Mouse (Mus musculus) spleen, adult 12 weeks (tissue): ENCODE results near the gene Rora.
"Not testable (repeated sequence)": the region's sequence is repeated elsewhere in the genome, so short reads cannot be mapped to it uniquely, and the experiment has no call there.

ENCODE experiments used
- DNase-seq: peaks from one replicate; pipeline ENCODE4 v3.0.0; 2022; ENCODE audit warnings: low spot score

Rora gene

DNA sequence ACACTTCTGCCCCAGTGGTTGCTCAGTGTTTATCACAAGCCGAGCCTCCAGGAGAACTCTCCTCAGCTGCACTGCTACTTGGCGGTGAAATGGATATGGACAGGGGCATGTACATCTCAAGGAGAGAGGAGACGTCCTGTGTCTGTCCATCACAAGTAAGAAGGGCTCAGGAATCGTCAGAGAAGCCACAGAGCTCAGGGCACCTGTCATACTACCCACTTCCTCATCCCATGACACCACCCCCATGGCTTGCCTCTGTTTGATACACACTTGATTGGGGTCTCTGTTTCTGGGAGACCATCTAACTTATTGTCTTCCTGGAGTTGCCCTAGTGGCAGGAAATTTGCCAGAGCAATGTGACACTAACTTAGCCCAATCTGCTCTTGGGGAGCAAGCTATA is 433.3 kb downstream of the Rora start:
- DNase-seq: no peak

DNA sequence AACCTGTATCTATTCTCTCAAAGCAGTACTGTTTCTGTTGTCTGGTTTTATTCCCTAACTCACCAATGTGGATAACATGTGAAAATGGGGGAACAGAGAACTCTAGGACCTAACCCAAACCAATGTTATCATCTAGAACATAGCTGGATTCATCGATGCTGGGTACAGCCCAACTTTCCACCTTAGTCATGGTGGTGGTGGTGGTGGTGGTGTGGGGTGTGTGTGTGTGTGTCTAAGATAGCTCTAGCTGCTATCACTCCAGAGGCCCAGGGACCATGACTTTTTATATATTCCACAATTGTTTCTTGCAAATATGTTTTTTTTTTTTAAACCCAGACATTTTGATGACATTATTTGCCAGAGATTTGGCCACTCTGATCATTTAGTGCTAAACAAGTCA is 433.7 kb downstream of the Rora start:
- DNase-seq: no peak

DNA sequence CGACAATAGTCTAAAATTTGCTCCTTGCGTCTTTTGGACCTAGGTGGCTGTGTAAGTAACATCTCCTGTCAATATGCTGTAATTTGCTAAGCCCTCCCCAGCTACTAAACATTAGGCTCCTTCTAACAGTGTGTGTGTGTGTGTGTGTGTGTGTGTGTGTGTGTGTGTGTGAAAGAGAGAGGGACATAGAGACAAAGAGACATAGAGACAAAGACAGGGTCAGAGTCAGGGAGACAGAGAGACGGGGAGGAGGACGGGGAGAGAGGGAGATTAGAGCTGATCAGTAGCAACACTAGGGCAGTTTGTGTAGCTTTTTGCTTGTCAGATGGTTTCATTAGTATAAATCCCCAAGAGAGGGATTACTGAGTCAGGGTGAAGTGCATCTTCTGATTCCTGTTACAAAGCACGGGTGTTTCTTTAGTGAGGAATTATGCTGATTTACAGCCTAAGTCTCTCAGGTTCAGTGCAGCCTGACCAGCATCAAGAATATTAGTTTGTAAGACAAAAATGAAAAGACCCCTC is 437.2 kb downstream of the Rora start:
- DNase-seq: no peak

DNA sequence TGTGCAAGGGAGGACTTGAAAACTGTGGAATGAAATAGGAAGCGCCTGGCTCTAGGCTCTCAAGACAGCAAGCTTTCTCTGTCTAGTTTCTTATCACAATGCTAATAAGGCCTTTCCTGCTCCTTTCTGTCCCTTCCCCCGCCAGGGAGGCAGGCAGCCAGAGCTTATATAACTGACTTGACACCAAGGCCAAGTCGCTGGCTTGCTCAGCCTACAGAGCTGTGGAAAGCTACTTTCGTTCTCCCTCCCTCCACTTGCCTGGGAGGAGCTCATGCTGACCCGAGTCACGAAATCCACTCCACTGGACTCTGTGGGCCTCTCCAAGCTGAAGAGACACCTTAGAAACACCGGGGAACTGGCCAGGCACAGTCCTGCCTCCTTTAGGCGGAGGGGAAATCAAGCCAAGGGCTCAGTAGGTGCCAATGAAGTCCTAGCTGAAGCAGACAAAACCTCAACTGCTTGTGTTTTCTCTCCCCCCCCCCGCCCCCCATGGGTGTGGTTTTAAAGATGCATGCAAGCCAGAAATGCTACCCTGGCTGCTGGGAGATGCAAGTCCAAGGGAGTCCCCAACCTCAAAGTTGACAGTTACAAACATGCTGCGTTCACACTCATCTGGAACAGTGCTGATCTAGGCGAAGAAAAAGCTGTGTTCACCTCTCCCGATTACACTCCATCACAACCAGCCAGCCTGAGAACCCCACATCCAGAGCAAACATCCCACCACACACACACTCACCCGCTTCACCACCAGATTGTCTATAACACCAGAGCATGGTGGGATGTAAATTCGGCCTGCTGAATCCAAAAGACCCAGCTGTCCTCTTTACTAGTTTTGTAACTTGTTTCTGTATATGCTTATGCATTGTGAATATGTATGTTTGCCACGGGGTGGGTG is 438.8 kb downstream of the Rora start:
- DNase-seq: no peak

DNA sequence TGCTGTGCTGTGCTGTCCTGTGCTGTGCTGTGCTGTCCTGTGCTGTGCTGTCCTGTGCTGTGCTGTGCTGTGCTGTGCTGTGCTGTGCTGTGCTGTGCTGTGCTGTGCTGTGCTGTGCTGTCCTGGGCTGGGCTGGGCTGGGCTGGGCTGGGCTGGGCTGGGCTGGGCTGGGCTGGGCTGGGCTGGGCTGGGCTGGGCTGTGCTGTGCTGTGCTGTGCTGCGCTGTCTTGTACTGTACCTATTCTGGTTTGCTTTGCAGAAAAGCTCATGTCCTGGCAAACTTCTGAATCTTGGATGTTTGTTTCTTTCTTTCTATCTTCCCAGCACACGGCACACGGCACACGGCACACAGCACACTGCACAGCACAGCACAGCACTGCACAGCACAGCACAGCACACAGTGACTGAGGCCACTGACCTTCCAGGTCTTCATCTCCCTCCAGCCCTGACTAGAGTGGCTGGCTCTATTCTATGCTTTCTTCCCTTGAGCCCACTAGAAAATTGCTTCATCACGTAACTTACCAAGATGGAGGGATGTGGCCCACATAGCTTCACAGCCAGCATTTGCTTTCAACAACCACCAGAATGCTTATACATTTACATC is 446.7 kb downstream of the Rora start:
- DNase-seq: not testable (repeated sequence)

DNA sequence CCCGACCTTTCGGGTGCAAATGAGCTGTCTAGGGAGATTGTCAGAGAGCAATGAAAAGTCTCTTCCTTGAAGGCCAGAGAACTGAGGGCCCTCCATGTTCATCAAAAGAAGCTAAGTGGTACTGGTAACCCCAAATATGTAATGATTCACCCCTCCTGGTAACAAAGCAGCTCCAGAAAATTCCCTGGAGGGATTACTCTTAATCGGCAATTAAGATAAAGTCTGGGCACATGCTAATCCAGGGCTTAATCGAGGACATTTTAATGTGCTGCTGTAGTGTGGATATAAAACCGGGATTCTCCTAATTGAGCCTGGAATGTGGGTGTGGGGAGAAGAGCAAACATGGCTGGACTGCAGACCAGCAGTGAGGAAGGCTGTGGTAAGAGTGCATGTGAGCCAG is 450.7 kb downstream of the Rora start:
- no peak for DNase-seq

DNA sequence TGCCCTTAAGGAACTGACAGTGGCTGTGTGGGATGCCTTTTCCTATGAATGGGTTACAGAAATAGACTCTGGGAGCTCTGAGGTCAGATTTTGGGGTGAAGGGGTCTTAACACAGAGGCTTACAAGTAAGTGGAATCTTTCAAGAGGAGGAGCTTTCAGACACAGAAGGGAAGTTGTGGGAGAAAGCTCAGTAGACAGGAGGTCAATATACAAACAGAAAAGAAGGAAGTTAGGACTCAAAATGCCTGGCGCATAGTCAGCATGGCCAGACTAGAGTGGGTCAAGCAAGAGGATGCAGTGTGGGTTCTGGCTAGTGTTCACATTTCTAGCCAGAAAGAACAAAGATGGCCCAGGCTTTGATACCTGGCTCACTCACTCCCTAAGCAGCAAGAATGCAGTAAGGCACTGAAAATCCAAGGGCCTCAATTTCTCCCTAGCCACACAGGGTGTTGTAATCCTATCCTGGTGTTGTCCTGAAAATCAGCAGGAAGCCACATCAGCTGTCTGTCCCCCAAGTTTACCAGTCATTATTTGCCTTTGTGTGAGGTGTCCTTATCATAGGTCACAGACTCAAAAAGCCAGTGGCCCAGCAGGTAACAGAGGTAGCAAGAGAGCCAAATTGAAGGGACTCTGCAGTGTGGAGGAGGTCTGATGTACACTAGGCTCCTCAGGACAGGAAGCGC is 456.2 kb downstream of the Rora start:
- no peak for DNase-seq

DNA sequence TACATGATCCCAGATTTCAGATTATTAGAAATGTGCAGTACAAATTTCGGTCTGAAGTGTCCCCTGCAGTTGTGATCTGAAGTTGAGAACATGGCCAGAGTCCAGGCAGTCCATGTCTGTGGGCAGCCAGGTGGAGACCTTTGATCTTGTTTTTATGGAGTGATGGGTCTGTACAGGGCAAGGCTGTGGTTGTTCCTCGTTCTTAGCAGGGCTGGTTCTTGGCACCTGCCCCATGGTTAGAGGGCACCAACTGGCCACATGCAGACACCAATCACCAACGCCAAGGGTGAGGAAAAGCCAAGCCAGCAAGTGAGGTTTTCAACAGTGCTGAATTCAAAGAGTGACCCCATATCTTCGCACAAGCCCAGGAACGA is 456.7 kb downstream of the Rora start:
- no peak for DNase-seq

DNA sequence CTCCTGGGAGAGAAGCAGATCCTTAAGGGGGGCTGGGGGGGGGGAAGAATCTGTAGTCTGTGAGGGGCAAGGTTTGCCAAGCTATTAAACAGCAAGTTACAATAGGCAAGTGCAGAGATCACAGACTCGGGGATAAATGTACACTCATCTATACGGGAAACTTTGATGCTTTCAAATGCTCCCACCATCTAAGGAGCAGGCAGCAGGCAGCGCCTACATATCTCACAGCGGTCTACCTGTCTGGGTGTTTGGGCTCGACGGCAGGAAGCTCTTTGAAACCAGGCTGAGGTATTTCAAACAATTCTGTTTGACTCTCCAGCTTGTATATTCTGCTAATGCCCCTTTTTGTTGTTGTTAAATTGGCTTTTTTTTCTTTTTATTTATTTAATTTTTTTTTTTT is 457.1 kb downstream of the Rora start:
- DNase-seq: no peak

DNA sequence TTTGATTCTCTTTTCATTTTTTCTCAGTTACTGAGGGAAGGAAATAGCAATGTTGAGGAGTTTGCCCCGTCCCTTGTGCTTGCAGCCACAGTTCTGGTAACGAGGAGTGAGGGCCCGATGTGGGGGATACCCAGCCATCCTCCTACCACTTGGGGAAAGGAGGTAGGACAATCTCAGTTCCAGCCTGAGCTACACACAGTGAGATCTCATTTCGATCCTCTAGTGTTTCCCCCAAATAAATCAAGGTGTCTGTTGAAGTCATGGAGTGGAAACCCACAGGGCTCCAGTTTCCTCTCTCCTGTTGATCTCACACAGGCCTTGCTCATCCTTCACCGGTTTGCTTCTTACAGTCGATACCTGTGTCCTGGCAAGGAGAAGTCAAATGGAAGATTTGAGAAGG is 458.0 kb downstream of the Rora start:
- no peak for DNase-seq

DNA sequence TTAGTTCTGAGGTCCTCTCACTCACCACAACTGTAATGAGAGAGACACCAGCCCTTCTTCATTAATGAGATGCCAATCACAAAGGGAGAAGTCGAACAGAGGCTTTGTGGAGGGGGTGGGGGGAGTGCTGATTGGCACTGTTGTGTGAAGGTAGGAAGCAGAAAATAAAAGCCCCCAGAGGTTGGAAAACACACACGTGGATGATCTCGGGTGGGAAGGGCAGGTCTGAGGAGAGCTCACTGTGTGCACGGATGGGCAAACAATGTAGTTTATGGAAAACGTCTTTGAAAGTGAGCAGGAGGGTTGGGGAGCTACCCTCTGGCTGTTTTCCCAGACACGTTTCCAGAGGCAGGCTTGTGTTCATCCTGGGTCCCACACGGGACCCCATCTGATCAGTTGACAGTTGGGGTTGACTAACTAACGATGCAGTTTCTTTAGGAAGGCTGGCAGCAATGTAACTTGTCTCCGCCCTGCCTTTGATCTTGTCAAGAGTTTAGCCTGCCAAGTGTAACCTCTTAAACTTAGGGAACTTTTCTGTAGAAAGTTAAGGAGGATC is 460.9 kb downstream of the Rora start:
- no peak for DNase-seq

DNA sequence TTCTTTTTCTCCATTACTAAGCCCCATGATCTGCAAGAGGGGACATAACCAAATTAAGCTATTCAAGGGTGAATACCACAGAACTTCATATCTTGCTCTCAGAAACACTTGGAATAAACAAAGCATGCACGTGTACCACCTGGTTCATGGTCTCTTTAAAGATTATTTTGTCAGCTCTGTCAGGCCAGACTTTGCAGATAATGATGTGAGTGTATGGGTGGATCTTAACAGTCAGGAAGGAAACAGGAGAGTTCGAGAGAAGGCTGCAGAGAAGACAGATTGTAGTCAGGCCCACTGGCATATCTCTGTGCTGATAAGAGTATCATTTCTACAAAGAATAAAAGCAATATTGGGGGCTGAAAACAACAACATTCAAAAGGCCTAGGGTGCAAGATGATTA is 463.2 kb downstream of the Rora start:
- no peak for DNase-seq

DNA sequence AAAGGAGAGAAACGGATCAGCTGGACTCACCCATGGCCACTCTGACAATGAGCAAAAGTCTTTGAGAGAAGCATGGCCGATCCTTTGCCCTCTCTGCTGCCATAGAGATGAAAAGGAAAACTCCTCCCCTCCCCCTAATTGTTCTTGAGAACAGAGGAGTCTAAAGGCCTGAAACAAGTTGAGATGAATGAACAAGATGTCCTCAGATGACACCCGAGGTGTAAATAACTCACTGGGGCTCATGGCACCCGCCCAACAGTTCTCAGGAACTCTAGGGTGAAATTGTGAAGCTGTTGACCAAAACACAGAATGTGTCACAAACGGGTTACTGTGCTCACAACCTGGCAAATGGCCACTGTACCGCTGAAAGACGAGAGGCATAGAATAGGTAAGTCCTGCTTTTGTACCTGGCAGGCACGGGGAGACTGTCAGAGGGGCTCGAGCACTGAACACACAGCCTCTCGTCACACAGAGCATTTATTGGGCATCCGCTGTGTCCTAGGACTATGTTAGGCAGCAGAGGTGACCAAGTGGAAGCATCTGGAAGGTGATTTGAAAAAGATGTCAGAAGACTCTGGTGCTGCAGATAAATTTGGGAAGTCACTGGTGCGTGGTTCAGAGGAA is 467.6 kb downstream of the Rora start:
- no peak for DNase-seq

DNA sequence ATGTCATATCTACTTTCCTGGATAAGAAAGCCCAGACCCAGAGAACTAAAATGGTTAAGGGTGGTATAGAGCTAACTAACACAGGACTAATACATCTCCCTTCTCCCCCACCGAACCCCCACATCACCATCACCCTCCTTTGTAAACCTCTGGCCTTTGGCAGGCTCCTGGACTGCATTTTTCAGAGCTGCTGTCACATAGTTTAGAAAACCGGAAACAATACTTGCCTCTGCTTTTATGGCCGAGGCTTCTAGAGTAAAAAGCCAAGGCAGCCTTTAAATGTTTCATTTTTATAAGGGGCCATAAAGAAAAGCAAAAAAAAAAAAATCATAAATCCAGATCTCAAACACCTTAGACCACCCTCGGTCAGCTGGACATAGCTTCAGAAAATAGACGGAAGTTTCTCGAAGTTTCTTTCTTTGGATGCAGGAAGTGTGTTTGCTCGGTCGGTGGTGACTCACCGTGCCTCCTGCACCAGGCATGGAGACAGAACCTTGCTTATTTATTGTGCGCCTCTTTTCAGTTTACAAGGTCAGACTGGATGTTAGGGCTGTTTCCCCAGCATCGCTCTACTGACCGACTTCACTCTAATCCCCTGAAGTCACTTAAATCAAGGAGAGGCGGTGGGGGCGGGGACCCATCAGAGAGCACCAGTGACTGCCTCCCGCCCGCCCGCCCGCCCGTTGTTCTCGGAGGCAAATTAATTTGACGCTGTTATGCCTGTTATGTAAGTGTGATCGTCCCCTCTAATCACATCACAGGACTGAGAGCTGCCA is 471.6 kb downstream of the Rora start:
- DNase-seq: no peak

DNA sequence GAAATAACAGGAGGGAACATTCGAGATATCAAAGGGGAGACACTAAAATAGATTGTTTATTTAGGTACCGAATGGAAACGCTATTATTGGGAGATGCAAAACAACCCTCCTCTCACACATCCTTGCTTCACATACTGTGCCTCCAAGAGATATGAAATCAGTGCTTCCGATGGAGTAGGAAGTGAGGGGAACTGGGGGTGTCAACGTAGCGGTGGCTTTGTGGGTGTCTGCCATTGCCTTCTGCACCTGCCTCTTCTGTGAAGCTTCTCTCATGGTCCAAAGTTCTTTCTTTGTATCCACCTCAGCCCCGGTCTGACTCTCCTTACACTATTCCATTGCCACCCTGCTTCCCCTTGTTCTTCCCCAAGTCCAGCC is 472.2 kb downstream of the Rora start:
- DNase-seq: no peak

DNA sequence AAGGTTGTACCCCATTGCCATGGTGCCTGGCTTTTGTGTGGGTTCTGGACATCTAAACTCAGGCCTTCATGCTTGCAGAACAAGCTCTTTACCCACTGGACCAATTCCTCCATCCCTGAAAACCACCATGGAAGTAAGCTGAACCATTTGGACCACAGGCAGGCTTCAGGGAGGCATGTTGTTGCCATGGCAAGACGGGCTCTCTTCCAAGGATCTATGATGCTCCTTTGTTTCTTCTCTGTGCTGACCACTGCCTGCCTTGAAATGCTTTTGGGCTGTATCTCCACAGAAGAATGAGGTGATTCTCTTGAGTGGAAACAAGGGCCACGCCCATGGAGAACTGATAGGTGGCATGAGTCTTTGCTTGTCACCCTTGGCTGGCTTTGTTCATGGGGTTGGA is 473.0 kb downstream of the Rora start:
- no peak for DNase-seq

DNA sequence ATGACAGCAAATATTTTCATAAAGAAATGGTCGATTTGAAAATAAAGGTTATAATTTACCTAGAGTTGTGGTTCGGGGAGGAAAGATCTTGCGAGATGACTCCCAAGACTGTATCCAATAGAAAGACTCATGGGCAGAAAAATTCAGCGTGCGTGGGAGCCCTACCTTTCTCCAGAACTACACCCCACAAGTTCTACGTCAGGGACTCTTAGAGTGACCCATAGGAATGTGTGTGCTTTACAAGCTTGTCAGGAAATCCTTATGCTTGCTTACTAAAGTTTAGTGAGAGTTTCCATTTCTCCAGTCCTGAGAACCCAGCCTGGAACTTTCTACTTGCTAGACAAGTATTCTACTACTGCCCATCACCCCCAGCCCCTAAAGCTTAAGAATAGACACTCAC is 474.7 kb downstream of the Rora start:
- no peak for DNase-seq

DNA sequence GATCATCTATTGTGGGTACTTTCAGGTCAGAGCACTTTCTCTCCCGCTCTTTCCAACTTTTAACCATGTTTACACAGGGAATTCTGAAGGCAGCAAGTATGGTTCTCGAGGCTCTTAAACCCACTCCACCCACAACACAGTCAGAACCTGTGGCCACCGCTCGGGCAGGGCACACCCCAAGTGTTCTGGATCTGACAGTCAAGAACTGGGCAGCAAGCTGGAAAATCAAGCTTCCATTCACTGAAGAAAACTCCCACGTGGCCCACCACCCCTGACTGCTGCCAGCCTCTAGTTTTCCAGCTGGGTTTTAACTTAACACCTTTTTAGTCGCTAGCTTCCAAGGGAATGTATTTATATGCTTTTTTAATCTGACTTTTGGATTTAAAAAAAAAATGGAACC is 479.4 kb downstream of the Rora start:
- DNase-seq: no peak

DNA sequence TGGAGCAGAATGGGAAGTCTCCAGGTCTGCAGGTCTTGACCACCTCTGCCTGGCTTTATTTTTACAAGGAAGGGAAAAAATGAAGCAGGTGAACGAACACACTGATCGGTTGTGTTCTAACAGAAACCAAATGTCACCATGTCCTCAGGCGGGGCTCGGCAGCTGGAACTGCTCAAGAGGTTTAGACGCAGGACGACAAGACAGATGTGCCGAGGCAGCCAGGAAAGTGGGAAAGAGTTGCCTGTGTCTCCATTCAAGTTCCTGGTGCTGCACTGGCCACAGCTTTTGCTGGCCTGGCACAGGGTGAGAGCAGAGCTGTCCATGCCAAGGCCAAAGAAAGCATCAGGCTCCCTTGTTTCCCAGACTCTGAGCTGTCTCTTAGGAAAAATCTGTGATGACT is 480.1 kb downstream of the Rora start:
- DNase-seq: no peak

DNA sequence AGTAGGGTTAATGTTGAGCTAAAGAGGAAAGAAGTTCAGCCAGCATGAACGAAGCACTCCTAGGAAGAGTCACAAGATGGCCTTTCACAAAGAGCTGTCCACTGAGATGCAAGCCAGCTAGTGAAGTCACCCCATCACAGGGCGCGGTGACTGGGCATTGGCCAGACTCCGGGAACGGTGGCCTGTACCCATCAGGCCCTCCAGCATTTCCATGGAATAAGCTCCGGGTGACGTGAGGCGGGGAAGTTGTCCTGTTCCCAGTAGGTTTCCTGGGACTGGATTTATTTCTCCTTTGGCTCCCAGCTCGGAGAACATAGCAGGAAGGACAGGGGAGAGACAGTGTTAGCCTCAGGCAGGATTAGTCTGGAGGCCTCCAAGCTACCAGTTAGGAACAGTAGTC is 481.0 kb downstream of the Rora start:
- no peak for DNase-seq

DNA sequence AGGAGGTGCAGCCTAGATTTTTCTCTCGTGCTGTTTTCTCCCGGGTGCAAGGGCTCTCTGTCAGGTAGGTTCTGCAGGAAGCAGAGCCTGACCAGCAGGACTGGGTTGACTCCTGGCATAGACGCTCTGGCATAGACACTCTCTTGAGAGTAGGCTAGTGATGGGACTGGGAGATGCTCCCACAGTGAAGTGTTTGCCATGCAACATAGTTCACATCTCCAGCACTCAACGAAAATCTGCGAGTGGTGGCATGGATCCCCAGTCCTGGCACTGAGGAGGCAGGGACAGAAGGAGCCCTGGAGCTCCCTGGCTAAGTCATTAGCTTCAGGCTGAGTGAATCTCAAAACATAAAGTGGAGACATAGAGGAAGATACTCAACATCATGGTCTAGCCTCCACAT is 483.2 kb downstream of the Rora start:
- DNase-seq: no peak

DNA sequence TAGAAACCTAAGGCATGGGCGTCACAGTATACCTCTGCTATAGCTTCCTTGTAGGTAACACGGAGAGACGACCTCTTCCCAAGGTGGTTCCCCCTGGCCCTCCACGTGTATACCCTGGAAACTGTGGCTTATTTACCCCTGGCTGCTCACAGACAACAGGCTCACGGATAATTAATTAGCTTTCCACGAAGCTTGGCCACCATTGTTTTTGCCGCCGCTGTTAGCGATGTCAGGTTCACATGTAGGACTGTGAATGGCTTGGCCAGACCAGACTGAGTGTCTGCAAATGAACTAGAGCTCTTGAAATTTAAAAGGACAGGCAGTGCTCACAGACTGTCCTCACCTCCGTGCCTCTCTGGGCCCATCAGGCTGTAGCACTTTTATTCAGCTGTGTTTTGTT is 483.8 kb downstream of the Rora start:
- no peak for DNase-seq
